Mouse (Mus musculus) erythroblast, adult 5-6 weeks (primary cell): ENCODE data around the gene St7. TPM values are rescaled to one million over a fixed set of nuclear protein-coding genes. Genes with fewer than 3 reads are reported as not detected.

ENCODE experiments used
- ATAC-seq: replicated peaks from 2 replicates; pipeline ENCODE4 v1.8.0; 2016; ENCODE audit warnings: moderate number of reproducible peaks, mild to moderate bottlenecking, moderate TSS enrichment, inconsistent platforms; ENCODE audit not compliant: poor library complexity, low FRiP score, severe bottlenecking
- total RNA-seq, 2 experiments: library from RNA; stranded (forward) in 1 of 2; stranded (reverse) in 1 of 2; fragments of 150-400 nt in 1 of 2; fragments of 200-764, 138-1000 nt in 1 of 2; gene quantifications; 2 replicates each; pipeline versions ENCODE4 v1.2.3 to v1.2.4; 2015 to 2017; ENCODE audit warnings: low replicate concordance in 2 of 2

The St7 gene
- total RNA-seq, 2 experiments from 2014 or later = 73.4 to 90.6 TPM

DNA sequence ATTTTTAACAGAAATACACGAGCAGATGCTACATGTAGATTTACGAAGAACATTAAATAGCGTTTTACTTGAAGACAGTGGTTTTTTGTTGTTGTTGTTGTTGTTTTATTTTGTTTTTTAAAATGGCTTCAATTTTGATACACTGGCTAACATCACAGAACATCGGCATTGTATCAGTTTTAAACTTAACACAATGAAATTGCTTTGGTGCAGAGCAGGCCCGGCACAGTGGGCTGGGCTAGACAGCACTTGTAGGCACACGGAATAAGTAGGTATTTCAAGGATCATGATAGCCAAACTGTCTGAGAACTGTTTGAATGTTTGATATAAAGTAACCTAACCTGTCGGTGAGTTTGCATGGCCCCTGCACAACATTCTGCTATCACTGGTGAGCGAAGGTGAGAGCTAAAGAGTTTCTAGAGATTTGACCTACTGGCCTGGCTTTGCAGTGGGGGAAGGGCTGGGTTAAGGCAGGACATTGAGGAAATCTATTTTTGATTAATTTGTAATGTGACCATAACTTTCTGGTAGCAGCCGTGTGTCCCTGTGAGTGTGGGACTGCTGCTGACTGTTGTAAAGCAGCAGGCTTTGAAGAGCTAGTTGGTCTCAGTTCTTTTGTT lies 57.4 kb downstream of the St7 start:
- 0 out of 2 replicates have a peak, but pooled peaks have one; percentile 15 for ATAC-seq

- ATAC-seq = no peak
Measured at GRCm38 (mm10) chr6:17750957-17751356, 58.2 kb downstream of the St7 start.

DNA sequence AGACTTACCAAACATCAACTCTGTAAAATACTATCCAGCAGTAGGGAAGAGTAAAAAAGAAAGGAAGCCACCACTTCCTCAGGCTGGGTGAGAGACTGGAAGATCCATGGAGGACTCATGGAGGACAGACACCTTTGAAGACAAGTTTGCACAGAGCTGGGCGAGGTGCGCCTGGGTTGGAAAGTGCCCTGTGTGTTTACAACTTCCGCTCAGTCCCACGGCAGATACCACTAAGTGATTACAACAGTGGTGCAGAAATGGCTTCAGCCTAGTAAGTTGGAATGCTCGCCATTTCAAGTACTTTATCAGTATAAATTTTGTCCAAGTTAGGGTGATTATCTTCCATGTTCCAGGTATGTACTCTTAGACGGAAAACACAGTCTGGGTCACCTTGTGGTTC lies 63.2 kb downstream of the St7 start:
- ATAC-seq = peak; percentile 44

DNA sequence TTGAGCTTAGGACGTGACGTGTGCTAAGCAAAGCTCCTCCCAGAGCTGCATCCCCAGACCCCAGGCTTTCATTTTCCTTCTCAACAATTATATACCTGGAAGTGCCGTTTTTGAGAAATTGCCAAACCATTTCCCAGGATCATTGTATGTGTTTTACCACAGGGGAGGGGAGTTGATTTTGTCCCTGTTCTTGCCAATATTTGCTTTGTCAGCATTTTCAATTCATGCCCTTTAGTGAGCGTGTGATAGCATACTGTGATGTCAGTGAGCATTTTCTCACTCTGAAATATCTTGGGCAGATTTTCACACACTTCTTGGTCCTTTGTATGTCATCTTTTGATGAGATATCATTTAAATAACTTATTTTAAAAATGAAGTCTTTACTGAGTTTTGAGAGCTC lies 65.8 kb downstream of the St7 start:
- no peak for ATAC-seq

- ATAC-seq = peak; percentile 61
Measured at GRCm38 (mm10) chr6:17763963-17764659, 71.4 kb downstream of the St7 start.

- ATAC-seq = no peak
Measured at GRCm38 (mm10) chr6:17764660-17764998, 71.9 kb downstream of the St7 start.

DNA sequence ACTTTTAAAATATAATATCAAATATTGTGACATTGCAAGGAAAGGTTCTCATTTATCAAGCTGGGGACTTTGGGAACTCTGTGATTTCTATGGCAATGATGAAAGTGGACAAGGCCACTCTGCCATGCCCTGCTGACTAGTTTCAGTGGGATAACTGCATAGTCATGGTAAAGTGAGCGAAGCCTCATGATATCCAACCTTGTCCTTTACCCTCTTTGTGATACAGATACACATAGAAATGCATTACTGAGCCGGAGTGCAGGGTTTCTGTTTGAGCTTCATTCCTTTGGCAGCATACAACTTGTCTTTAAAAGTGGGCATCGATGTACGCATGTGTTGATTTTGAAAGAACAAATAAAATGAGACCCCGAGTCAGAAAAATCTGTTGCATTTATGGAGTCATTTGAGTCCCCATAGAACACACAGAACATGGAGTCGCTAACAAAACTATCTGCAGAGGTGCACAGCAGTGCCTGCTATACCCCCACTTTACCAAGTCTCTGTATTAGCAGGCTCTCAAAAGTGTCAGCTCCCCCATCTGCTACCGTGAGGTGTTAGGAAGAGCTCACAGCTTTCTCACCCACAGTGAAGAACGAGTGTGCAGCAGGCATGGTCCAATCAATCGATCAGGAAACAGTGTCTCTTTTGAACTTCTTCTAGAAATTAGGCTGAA lies 77.4 kb downstream of the St7 start:
- peak; percentile 72 for ATAC-seq

DNA sequence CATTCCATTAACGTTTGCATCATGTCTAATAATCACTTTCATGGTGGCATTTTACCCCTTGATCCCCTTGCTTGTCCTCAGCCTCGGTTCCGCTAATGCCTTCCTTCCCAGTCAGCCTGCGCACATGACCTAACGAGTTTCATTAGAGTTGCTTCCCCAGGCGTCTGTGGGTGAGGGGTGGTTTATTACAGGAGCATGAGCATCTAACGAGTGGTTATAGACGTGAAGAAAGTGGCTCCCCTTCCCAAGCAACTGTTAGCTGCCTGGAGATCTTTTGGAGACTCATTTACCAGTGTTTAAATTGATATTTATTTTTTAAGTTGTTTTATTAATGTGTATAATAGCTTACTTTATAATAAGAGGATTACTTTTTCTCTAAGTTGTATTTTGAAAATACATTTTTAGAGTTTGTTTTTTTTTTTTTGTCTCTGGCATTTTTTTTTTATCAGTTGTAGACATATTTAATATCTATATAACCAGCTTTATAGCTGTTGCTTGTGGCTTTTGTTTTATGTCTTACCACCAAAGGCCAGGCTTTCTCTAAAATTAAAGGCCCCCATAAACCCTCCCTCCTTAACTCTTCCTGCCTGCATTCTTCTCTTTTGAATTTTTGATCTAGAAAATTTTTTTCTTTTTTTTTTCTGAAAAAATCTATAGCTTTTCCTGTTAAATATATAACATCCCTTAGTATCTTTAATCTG lies 78.1 kb downstream of the St7 start:
- ATAC-seq = peak; percentile 29; the same call in 1 of the 2 replicates

DNA sequence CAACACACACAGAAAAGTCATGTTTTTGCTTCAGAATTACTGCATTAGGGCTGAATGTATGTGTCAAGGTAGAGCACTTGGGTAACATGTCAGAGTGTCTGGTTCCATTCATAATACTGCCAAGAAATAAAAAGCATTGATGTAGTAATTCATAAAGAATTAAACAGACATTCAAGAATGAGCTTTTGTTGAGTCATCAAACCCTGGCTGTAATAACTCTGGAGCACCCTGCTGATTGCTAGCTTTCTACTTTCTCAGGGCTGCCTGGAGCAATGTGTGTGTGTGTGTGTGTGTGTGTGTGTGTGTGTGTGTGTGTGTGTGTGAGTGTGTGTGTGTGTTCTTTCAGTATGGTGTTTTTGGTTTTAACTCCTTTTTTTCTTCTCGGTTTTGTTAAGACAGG lies 78.7 kb downstream of the St7 start:
- peak; percentile 53 for ATAC-seq

DNA sequence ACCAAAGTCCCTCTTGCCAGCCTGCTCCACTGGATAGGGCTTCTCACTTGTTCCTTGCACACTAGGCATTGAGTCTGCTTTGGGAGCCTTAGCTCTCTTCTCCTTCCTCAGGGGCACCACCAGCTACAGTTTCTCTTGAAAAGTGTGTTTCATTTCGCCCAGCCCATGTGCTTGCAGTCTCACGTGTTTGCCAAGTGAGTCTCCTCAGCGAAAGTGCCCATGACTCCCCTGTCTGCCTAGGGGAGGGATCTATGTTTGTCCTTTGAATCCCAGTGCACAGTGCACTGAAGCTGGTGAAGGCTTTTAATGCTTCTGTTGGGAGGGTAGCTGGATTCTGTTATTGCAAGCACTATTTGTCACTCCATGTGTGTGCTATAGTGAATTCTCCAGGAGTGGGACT lies 79.8 kb downstream of the St7 start:
- ATAC-seq = 0 out of 2 replicates have a peak, but pooled peaks have one; percentile 45

GRCm38 (mm10) chr6:17776041-17776440 lies 83.3 kb downstream of the St7 start:
- no peak for ATAC-seq

- peak; percentile 80 for ATAC-seq
Measured at GRCm38 (mm10) chr6:17777018-17777799, 84.5 kb downstream of the St7 start.

DNA sequence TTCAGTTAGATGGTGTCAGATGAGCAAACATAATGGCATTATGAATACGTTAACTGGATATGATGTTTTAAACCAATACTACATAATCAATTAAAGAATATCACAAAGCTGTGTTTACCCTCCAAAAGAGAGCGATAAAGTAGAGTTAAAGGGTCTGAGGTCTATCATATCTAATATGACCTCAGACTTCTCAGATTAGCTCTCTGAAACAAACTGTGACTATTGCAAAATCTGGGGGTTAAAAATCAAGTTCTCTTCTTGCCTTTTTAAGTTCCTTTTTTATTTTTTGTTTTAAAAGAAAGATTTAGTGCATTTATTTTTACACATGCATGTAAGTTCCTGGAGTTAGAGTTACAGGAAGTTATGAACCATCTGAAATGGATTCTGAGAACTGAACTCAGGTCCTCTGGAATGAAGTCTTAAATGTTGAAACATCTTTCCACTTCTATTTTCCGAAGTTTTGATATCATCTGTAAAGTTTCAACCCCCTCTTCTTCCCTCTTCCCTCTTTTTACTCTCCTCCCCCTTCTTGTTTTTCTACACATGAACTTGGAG lies 86.0 kb downstream of the St7 start:
- ATAC-seq = no peak

DNA sequence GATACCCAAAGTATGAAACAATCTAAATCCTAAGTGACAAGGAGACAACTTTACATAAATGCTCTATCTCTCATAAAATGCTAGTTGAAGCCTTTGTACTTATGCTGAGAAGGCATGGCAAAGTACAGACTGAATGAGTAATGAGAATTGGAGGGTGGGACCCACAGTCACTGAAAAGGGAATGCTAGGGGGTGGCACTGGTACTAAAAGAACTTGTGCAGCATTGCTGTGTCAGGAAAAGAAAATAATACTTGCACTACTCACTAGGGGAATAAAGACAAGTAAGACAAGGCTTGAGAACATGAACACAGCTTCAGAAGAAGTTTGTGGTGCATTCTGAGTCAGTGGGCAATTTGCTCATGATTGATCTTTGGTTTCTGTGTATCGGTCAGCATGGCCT lies 90.8 kb downstream of the St7 start:
- ATAC-seq = no peak

DNA sequence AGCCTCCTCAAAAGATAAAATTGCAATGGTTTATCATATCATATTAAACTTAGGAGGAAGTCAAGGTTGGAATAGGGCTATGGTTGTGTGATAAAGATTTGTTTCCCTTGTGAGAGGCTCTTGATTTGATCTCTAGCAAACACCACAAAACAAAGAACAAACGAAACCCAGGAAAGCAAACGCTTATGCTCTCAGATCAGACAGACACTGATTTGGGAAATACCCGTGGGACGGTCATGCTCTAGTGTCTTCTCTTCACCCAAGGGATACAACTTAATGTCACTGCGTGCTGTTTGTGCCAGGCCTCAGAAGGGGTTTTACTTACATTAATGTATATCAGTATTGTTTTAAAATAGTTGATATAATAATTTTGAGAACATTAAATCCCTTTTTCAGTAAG lies 91.8 kb downstream of the St7 start:
- ATAC-seq = no peak

DNA sequence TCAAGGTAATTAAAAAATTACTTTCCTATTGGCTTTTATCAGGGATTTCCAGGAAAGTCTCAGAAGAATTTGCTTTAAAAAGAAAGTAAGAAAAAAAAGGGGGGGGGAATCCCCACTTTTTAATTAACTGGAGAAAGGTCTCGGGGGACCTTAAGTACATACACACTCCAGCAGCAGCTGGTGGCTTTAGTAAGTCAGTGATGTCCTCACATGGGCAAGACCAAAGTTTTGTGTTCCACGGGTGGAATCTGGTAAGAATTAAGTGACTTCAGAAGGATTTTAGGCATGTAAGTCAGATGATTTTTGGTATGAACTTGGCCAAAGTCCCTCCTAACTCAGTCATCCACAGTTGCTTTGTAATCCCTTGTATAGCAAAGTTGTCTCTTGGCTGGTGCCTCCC lies 92.5 kb downstream of the St7 start:
- ATAC-seq = no peak

DNA sequence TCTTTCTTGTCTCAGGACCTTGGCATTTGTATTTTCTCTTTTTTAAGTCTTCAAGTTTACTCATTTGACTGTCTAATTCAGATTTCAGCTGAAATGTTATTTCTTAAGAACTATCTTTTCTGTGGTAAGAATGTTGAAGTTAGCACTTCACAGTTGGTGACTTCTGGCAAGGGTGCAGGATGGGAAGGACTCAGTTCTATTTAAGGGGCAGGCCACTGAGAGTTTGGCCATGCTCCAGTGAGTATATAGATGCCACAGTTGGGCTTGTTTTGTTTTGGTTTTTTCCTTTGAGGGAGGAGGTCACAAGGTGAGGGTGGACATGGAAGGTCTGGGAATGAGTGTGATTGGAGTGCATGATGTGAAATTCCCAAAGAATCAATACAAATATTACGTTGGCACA lies 95.1 kb downstream of the St7 start:
- ATAC-seq = no peak

DNA sequence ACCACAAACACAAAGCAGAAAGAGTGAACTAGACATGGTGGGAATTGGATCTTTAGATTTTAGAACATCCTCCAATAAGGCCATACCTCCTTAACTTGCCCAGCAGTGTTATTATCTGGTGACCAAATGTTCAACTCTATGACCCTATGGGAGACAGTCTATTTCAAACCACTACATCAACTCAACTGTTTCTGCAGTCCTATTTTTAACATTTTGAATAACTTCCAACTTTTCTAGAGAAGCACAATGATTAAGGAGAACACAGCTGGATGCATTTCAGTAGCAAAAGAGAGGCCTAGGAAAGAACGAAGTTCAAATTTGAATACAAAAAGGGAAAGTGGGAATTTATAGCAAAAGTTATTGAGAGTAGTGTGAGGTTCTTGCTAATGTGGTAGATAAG lies 97.5 kb downstream of the St7 start:
- ATAC-seq = no peak

DNA sequence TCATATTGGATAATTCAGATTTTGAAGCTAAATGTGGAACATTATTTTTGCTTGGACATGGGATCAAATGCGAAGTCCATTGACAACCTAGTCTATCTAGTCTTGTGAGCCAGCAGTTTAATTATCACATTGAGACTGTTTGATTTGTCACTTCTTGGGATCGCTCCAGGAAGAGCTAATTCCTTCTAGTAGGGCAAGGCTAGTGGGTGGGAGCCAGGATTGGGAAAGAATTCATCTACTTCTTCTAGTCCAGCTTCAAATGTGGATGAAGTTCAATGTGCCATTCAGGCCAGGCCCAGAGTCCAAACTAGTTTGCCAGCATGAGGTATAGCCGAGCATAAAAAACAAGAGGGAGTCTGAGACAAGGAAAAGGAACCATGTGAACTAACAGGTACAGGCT lies 100.7 kb downstream of the St7 start:
- no peak for ATAC-seq

DNA sequence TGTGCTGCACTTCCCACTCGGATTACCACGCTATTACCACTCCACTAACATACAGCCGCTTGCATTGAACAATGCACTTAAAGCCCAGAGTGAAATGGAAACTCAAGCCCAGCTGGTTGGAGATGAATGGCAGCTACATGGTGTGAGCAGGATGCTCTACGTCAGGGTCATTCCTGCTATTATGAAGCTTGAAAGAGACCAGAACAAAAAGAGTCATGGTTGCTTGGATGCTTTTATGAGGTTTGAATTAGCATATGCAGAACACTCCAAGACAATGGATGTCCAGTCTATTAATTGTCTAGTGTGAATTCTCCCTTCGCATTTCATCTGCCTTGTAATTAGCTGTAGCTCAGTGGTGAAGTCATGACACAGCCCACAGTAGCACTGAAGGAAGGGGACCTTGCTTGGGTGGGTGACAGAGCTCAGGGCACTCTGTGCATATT lies 104.6 kb downstream of the St7 start:
- no peak for ATAC-seq
